Mouse (Mus musculus): ENCODE data around the gene Pappa.

Pappa gene

DNA sequence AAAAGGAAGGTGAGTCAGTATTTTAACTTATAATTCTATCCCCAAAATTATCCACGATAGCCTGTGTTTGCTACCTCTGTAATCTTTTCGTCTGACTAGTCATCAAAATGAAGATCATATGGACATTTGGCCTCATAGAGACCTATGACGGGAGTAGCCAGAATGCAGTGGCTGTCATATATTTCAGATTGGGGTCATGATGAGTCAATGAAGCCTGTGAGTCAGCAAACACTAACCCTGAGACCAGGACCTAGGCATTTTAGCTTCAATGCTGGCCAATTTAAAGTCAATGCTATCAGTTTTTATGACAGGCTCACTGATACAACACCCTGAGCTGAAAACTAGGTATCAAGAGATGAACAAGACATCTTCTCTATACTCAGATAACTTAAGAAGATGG, 50.5 kb downstream of the Pappa start:
- DNase-seq = no peak

DNA sequence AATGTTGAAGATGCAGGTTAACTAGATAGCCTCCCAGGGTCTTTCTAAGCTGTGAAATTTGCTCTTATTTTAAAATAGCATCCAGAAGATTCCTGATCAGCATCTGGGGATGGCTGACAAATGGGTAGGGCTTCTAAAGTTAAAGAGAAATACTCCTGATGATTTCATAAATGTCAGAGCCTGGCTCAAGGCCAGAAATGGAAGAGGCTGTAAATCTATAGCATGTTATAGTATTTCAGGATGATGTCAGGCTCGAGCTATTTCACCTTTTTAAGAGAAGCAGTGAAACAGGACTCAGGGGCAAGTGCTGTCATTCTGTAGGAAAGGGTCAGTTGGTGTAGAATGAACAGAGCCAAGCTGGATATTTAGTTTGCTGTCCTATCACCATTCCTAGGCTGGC, 54.2 kb downstream of the Pappa start:
- no peak for DNase-seq

DNA sequence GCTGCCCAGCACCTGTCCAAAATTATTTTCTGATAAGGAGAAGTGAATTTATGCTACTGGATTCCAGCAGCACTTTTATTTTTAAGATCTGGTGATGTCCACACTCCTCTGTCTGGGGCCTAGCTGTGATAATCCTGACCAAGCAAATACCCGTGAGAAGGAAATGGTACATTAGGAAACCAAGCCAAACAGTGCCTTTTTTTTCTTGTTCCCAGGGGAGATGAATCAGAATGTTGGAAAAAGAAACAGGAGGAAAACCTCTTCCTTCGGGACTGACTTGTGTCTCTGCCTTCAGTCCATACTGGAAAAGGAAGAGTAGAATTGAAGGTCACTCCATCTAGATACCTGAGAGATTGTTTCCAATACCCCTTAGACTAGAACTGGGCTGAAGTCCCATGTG, 63.3 kb downstream of the Pappa start:
- no peak for DNase-seq

DNA sequence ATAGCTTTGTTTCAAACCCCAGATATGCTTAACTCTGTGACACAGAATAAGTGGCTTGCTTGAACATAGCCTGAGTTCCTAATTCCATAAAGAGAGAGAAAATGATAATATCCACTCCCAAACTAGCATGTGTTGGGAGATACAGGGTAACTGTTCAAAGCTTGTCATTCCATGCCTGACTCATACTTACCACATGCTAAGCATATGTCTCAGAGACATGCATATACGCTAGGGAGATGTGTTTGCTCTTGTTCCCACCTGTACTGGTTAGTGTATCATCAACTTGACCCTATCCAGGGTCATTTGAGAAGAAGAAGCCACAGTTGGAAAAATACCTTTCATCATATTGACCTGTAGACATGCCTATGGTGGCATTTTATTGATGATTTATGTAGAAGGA, 63.7 kb downstream of the Pappa start:
- no peak for DNase-seq

DNA sequence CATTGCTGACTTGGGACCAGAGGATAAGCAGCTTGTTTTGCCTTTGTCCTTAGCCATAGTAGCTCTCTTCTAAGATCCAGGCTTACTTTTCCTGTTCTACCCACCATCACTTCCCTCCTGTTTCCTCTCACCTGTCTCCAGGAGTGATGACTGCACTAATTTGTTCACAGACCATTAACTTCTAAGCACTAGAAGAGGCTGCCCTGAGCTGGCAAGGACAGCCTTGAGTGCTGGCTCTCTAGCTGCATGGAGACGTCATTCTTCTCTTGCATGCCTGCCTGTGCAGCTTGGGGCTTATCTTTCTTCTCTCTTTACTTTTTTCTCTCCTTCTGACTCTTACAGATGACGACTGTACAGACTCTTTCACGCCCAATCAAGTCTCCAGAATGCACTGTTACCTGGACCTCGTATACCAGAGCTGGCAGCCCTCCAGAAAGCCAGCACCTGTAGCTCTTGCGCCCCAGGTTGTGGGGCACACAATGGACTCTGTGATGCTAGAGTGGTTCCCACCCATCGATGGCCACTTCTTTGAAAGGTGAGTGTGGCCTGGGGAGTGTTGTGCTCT, 65.0 kb downstream of the Pappa start:
- no peak for DNase-seq

DNA sequence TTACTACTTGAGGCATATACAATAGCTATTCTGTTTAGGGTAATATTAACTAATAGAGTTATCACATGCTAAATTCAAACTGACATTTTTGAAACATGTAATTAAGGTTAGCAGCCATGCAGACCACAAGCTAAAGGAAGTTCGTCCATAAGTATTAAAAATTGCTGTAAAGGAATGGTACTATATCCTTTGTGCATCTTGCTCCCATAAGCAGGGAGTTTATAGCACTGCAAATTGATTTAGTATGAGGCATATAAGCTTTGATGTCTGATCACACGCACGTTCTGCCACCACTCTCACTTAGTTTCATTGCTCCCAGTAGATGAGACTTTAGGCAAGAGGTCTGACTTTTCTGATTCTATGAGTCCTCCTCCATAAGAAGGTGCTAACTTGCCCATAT, 68.8 kb downstream of the Pappa start:
- DNase-seq = no peak

DNA sequence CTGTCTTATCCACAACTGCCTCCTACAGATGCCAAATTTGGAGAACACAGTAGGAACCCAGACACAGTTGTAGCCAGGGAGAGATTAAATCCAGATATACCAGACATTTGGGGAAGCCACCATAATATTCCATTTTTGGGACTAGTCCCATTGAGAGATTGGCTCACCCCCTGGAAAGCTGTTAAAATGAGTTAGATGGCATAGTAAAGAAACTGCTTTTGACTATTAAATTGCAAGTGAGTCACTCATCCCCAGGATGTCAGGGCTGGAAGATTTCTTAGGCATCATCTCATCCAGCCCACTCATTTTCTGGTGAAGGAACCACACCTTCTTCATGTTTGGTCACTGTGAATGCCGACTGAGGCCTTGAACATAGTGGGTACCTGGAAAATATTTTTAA, 72.0 kb downstream of the Pappa start:
- DNase-seq = no peak

DNA sequence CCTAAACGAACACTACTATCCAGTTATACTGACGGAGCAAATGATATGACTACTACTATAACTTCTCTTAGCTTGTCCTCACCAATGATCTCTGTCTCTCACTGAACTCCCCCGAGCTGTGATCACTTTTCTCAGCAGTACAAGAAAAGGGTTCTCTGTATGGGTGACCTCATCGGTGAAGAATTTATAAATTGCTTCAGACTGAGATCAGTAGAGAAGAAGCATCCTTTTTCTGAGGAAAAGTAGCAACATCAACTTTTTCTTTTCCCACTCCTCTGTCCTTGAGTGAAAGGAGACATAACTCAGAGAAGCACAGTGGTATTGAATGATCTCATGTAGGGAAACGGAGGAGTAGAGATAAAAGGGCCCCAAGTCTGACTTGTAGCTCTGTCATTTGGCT, 79.7 kb downstream of the Pappa start:
- no peak for DNase-seq

DNA sequence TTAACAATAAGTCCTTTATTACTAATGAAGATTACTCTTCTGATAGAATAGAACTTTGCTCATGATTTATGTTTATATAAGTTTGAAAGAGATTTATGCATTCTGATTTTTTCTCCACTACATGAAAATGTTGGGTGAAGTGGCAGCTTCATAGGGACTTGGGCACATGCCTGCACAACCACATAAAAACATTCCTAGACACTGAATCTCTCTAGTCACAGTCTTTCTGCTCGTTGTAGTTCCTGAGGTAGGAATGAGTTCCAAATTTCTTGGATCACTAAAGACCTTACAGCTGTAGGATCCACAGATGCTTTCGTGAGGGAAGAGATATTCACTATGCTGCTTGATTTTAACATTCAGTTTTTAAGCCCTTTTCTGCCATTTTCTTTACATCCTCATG, 81.5 kb downstream of the Pappa start:
- DNase-seq = no peak

DNA sequence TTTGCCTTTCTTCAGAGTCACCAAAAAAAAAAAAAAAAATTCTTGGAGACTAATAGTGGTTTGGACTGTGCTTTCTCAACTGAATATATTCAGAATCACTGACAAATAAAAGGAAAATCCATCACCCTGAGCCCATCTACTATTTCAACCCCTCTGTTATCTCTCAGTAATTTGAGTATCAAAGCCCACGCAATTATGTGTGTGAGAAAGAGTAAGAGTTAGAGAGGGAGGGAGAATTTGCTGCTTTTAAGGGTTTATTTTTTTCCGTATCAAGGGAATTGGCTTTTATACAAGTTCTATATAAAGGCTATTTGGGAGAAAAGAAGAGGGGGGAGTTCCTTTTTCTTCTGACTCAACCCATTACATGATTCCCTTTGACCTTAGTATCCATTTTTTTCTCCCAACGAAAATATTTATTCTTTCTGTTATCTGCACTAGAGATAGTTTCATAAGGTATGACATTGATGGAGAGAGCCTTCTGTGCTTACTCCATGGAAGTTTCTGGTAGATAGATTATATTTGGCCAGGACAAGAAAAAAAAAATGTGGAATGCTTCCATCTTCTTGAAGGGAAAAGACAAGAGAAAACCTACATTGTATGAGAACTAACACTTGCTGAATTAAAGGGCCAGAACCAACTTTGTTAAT, 85.5 kb downstream of the Pappa start:
- DNase-seq = no peak

DNA sequence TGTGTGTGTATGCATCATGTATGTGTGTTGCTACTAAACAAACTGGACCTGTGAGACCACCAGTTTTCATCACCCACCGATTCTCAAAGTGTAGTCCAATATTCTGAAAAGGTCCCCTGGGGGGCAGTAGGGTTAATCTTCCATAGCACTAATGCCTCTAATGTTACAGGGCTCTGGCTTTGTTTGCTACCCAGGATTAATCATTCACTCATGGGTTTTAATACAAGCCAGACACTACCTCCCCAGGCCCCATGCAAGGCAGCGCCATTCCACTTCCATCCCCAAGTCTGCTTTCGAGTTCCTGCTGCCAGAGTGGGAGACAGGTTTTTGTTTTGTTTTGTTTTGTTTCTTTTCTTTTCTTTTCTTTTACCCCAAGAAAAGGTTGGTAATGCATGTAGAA, 92.7 kb downstream of the Pappa start:
- no peak for DNase-seq

DNA sequence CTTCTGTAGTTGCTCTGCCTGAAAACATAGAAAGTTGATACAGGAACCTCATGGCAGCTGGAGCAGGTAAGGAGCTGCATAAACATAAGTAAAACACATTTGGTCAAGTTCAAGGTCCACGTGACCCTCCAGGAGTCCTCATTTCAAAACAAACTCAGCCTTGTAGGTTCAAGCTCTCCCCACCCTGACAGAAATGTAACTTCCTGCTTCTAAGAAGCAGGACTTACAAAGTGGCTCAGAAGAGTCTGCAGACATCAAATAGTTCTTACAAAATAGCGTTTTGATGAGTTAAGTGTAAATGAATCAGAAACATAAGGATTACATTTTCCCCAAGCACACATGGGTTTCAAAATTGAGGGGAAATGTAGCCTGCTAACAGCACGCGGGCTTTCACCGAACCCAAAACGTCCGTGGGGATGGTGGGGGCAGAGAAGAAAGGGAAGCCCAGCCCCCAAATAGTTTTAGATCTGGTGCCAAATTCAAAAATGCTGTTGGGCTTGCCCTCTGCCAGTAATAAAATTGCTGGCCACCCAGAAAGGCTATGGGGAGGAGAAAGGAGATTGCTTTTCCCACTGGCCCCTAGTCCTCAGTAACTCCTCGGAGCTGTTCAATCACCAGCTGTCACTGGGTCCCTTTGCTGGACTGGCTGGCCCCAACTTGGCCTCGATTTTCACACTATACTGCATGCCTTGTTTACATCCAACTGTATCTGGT, 93.8 kb downstream of the Pappa start:
- DNase-seq = no peak

DNA sequence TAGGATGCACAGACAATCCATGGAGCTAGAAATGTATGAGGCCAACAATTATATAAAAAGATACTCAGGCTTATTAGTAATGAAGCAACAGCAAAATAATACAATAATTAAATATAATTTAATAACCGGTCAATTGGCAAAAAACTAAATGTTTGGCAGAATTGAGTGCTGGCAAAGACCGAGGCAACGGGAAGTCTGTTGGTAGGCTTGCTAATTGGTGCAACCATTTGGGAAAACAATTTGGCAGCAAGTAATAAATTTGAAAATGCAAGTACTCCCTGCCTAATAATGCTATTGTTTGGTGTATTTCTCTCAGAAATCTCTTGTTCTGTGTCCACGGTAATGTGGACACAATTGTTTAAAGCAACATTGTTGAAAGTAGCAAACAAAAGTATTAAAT, 99.9 kb downstream of the Pappa start:
- no peak for DNase-seq

DNA sequence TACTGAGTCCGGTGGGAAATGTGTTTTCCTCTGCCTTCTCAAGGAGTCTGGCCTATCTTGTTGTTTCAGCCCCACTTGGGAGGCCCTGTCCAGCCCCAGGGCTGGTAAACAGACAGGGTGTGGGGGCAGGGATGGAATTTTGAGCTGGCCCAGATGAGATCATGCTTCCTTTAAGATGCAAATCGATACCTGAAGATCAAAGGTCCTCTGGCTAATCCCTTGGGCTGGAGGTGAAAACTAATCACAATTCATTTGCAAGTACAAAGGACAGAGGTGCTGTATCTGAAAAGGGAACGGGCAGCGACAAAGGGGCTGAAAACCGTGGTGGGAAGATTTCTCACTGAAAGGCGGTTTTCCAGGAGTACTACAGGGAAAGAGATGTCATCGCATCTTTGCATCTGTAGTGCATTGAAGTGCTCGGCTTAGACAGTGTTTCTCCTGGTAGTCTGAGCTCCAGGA, 114.6 kb downstream of the Pappa start:
- no peak for DNase-seq

DNA sequence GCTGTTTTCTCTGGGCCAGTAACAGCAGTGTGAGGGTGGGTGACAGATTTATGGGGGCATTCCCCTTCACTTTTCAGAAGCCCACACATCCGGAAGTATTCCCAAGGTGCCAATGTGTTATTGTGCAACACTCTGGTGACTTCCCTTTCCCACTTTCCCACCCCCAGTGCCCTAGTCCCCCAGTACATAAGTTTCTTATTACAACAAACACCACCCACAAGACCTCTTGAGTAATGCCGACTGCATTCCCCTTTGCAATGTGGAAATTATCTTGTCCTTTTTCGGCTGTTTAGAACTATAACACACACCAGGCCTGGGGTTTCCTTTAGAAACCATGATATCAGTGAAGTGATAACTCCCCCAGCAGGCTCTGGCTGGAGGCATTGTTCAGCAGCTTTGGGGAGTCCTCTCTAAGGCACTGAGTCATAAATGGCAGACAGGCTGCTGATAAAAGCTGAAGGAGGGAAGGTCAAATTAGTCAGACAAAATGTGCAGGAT, 118.5 kb downstream of the Pappa start:
- DNase-seq = no peak

DNA sequence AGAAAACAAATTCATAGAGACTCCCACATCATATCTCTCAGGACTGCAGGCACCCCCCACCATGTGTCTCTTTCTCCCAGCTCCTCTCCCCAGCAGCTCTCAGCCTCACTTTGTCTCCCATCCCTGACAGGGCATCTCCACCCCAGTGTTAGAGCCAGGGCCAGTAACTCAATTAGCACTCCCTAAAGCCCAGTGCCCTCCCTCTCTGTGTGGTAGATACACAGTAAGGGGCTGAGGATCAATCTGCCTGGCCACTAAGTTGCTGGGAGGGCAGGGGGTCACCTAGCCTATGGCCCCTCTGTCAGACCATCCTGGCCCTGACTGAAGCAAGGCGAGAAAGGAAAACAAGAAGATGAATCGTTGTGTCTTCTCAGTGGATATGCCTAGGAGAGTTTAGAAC, 119.3 kb downstream of the Pappa start:
- no peak for DNase-seq

DNA sequence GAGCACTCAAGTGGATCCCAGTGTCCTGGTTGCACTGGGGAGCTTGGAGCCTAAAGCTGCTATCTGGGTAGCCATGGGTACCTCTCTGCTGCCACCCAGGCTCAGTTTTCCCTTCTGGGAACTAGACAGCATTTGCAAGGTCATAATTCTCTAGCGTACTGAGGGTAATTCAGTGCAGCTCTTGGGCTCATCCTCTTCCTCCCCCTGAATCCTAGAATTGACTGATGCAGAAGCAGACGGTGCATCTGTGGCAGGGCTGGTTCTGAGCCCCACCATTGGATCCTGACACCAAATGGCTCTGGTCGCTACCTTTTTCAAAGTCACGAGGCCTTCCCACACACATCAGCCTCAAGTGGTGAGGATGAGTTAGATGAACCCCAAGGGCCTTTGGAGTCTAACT, 121.0 kb downstream of the Pappa start:
- DNase-seq = no peak

DNA sequence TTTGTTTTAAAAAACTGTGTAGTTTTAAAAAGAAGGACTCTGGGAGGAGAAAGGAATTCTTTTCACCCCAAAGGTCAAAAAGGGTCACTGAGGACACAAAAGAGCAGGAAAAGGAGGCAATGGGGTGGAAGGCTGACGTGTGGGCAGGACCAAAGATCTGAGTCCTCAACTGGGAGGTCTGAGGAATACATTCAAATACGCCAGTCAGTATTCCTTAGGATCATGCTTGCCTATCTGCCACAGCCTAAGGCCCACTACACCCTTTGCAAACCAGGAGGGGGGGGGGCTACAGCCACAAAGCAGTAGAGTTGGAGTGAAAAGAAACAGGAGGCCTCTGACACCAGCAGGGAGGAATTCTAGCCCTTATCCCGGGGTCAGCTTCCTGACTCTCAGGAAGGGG, 121.5 kb downstream of the Pappa start:
- no peak for DNase-seq

DNA sequence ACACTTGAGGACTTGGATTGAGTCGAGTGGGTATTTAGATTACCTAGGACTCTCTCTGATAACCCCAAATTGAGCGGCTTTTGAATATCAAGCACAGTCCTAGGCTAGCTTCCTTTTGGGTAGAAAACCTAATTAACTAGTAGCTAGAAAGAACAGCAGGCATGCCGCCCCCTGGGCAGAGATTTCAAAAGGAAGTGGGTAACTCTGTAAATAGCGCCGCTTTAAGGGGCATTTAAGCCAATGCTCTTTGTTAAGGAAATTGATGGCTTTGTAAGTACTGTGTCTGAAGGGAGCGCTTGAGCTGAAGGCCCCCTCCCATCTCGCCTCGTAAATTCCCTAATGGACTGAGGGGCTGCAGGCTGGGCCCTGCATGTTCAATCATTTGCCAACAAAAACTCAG, 128.2 kb downstream of the Pappa start:
- no peak for DNase-seq

DNA sequence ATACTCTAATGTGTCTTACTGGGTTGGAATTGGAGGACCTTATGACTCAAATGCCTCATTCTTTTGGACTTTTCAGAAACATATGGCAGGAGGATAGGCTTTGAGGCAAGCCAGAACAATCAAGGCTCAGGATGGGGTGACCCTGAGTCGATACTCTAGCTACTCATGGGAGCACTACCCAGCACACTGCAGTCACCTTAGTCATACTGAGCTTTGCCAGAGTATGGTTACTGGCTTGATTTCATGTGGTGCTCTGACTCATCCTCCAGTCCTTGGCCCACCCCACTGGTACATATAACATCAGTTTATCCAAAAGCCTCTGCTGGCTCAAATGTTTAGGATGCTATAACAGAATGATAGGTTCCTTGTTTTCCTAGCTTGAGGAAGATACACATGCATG, 130.1 kb downstream of the Pappa start:
- DNase-seq = no peak

DNA sequence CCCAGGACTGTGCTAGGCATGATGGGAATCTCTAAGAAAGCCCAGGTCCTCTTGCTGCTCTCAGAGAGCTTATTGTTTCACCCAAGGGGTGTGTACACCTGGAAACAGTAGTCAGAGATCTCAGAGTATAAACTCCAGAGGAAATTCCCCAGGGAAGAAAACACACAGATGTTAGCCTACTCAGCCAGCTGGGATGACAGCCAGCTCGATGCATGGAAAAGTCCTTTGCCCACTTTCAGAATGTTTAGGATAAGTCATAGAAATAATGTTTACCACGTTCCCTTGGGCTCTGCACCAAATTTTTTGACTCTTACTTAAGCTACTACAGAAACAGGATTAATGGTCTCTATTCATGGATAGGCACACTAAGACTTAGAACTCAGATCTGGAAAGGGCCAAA, 143.1 kb downstream of the Pappa start:
- DNase-seq = no peak

DNA sequence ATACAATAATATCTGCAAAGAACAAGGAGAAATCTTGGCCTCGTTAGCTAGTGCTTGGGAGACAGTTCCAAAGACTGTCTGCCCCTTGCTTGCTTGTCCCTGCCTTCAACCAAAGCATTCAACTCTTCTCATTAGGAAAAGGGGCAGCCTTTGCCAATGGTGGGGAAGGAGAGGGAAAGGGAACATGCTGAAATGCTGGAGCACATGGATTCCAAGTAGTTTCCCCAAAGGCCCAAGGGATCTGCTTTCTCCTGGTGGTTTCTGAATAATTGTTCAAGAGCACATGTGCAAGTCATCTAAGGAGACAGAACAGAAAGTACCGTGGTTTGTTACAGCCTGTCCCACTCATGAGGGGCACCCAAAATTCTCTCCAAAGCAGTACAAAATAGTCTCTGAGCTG, 146.0 kb downstream of the Pappa start:
- DNase-seq = no peak

DNA sequence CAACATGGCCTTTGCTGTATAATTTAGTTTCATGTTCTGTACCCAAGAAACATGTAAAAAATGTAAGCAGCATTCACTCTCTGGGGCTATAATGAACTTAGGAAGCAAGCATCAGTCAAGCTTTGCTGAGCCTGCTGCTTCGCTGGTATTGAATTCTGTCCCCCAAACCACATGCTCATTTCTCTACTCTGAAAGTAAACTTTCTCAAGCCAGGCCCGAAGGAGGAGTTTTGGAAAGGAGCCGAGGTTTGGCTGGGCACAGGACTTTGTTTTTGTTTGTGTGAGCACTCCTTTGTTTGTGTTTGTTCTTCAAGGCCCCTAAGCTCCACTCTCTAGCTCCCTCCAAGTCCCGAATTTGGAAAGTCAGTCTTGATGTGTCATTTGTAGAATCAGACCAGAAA, 148.3 kb downstream of the Pappa start:
- DNase-seq = no peak

DNA sequence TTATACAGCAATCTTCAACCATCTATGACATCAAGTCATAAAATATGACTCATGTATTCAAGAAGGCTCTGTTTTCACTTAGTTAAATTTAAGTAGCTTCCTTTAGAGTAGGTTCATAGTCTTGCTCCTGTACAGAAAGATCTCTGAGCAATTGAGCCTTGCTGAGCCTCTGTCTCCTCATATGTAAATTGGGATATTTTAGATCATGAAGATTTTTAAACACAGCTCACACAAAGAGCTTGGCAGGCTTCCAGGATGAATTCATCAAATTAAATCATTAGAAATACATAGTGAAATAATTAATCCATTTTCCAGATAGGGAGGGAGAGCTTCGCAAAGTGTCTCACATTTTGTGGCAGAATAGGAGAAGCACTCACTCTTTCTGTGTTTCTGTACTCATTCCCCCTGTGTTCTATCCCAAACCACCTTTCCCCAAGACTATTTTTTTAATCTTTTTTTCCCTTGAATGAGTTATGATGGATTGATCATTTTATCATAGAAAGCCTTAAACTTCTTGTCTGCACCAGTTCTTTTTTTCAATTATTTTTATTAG, 149.4 kb downstream of the Pappa start:
- DNase-seq = no peak

Data from B cell, adult 2 months (primary cell).